Mouse (Mus musculus): ENCODE measurements around the gene Atp5s. TPM values are rescaled to one million over a fixed set of nuclear protein-coding genes. Genes with fewer than 3 reads are reported as not detected.
A peak's percentile ranks its signal among the peaks of the same experiment; 100 is the strongest.

The Atp5s gene
- polyA plus RNA-seq (2015; fragmentation: Nextera tagmentation; extraction: Ambion mirVana): 19.9 and 23.8 TPM in 2 replicates

DNA sequence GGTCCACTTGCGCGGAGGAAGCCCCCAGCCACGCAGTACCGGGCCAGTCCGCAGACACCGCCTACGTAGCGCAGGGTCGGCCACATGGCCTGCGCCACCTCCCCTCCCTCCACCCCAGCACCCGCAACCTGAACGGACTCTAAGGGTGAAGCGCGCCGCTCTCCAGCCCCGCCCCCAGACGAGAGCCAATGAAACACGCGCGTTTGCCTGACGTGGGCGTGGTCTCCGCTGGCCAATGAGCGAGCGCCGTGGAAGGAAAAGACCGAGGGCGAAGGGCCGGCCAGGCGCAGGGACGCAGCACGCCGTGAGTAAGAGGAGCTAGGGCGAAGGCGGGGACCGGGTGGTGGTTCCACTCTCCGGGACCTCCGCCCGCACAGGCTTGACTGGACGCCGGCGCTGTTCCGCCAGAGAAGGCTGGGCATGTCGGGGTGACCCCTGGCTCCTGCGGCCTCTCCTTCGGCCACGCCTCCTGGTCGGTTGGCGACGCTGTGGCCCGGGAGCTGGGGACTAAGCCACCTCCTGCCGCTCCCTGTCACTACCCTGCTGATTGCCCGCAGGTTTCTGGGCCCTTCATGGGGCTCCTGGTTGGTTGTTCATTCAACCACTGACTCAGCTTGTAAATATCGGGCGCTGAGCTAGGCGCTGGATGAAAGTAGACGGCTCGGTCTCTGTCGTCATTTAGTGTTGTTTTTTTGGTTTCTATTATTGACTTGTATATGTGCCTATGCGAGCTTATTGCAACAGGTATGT lies at the start of gene Atp5s, which contains the start of gene L2hgdh:
Atp5s (plus strand) TSS at position 240 of the 750 bp plus-strand sequence.
L2hgdh (minus strand) TSS at position 163 of the 750 bp plus-strand sequence.

DNA sequence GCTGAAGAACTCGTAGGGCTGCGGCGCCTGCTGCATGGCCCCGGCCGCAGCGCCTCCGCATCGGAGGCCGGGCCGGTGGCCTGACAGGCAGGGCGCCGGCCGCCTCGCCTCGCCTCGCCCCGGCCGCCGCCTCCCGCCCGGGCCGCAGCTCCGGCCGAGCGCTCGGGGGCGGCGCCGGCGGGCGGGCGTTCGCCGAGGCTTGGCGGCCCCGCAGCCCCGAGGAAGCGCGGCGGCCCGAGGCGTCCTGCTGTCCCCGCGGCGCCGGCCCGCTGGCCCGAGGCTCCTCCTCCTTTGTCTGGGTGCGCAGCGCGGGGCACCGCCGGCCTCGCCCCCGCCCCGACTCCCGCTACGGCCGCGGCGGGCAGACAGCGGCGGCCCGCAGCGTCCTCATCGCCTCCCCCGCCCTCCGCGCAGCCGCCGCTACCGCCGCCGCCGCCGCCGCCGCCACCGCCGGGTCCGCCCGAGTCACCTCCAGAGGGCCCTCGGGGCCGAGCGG lies 43.1 kb upstream of the Atp5s start, which contains the start of gene Sos2:
Sos2 (minus strand) TSS at position 287 of the 496 bp plus-strand sequence.

DNA sequence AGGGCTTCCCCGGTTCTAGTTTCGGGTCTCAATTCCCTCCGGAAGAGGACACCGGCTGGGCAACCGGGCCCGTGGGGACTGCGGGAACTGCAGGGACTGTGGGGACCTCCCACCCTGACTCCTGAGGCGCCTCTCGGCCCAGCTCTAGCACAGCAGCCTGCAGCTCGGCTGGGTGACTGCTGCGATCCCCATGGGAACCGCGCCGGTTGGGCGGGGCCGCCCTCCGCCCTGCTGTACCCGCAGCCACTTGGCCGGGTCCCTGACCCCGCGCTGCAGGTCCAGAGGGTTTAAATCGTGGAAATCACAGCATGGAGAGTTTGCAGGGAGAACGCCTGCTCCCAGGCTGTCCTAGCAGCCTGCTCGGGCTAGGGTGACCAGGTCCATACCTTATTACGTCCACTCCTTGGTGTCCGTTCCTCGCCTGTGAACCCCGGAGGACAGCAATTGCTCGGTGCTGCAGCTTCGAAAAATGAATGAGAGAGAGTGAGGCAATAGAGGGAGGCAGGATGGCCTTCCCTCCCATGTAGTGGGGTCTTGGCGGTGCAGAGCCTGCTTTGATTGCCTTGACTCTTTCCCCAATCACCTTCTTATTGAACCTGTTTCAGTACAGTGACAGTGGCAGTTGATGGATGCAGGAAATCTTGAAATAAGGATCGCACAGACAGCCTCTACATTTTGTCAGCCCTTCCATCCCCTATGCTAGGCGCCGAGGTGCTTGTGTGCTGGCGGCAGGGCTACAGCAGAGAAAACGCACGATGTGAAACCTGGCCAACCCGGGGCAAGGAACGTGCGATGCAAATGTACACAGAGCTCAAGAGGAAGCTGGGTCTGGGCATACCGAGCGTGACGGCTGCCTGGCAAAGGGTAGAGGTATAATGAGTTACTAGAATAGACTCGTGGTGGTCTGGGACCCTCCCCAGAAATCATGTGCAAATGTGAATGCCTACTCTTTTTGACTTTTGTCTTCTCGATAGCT lies 66.1 kb downstream of the Atp5s start, which contains the start of gene Cdkl1:
Cdkl1 (minus strand) TSS at position 738 of the 976 bp plus-strand sequence.

MicroRNA genes within 50 kb of the gene (microRNA counts, 519-probe panel; counts per million panel counts)
- microRNA mmu-miR-681: 296 counts per million, percentile 58 among the panel's probes with 10 or more counts

Small RNA genes lying within 50 kb of the gene (microRNA-seq; reads per million reads assigned to microRNA genes)
- gene Mir681: 0 reads per million in 2 experiments

Other genes starting within 250 kb of the Atp5s start
- 6.6 and 9.7 TPM in 2 replicates for gene Vcpkmt, start 141.9 kb upstream of the Atp5s start, polyA plus RNA-seq (2015; fragmentation: Nextera tagmentation; extraction: Ambion mirVana)
- 7.9 and 9.3 TPM in 2 replicates for gene Sos2, start 43.1 kb upstream of the Atp5s start, polyA plus RNA-seq (2015; fragmentation: Nextera tagmentation; extraction: Ambion mirVana)
- gene L2hgdh, start 77 bp upstream of the Atp5s start, polyA plus RNA-seq (2015; fragmentation: Nextera tagmentation; extraction: Ambion mirVana): 29.1 and 31.6 TPM in 2 replicates
- gene Cdkl1, start 66.3 kb downstream of the Atp5s start, polyA plus RNA-seq (2015; fragmentation: Nextera tagmentation; extraction: Ambion mirVana): 1.6 and 2.1 TPM in 2 replicates
- gene Atl1, start 167.7 kb downstream of the Atp5s start, polyA plus RNA-seq (2015; fragmentation: Nextera tagmentation; extraction: Ambion mirVana): 2.6 and 3.5 TPM in 2 replicates
- gene Map4k5, start 168.2 kb downstream of the Atp5s start, polyA plus RNA-seq (2015; fragmentation: Nextera tagmentation; extraction: Ambion mirVana): 18.1 and 20.8 TPM in 2 replicates